Mouse (Mus musculus) stomach, postnatal 0 days (tissue): ENCODE results near the gene Bcl2l14.

Experiments used
- CTCF ChIP-seq: IDR thresholded peaks from 2 replicates; pipeline ENCODE4 v1.5.1; 2016; ENCODE audit warnings: antibody characterized with exemption, low read depth, mild to moderate bottlenecking, moderate library complexity
- EP300 ChIP-seq: optimal IDR thresholded peaks from 2 replicates; pipeline ENCODE3; 2016; ENCODE audit warnings: antibody characterized with exemption

- TF ChIP-seq CTCF (no peak), EP300 (no peak)
Measured at GRCm38 (mm10) chr6:134387396-134387795, 8.7 kb upstream of the Bcl2l14 start.
